Mouse (Mus musculus) kidney, postnatal 36 days (tissue): ENCODE measurements around the gene Trim25.
A peak's percentile ranks its signal among the peaks of the same experiment; 100 is the strongest.

Source experiments
- DNase-seq, 2 experiments: peaks; one replicate each; pipeline ENCODE4 v3.0.0; 2021 to 2022; ENCODE audit warnings: mixed read lengths in 2 of 2

Gene Trim25

GRCm38 (mm10) chr11:89066750-89067149 lies 67.6 kb downstream of the Trim25 start, which contains the start of gene Dgke:
Dgke (minus strand) TSS chr11:89066850.
- DNase-seq = no peak

GRCm38 (mm10) chr11:89067301-89067822 lies 68.2 kb downstream of the Trim25 start:
- DNase-seq = peak; percentile 19 to 23

- no peak for DNase-seq
Measured at GRCm38 (mm10) chr11:89067871-89068490, 68.8 kb downstream of the Trim25 start.

- peak; percentile 29 to 38 for DNase-seq
Measured at GRCm38 (mm10) chr11:89068649-89069048, 69.5 kb downstream of the Trim25 start.

GRCm38 (mm10) chr11:89069303-89069702 lies 70.1 kb downstream of the Trim25 start:
- DNase-seq = peak; percentile 56 to 80
